Mouse (Mus musculus): ENCODE results near the gene Prr5. TPM values are rescaled to one million over a fixed set of nuclear protein-coding genes. Genes with fewer than 3 reads are reported as not detected.

Prr5 gene
- polyA plus RNA-seq, 1 experiment from 2014 or later: 20.4 TPM

GRCm38 (mm10) chr15:84671401-84672307 lies 2.2 kb downstream of the Prr5 start:
- no peak overlapping the region for H3K9ac ChIP-seq (ENCODE audit: low read depth, low read length)
- H3K27me3 ChIP-seq (replicated peaks; ENCODE audit: control insufficient read depth, insufficient read depth, low read length): no peaks in the 10 kb centered on the region
- H3K4me2 ChIP-seq: no peak overlapping the region
- no peaks in the 10 kb centered on the region for H3K9me3 ChIP-seq (ENCODE audit: control insufficient read depth, low read length)
- no peaks in the 10 kb centered on the region for H3K36me3 ChIP-seq (ENCODE audit: control insufficient read depth, insufficient read depth, low read length)
- no peak overlapping the region for H3K4me3 ChIP-seq (ENCODE audit: low read depth, low read length)
- H3K4me1 ChIP-seq (replicated peaks; ENCODE audit: control insufficient read depth, insufficient read depth, low read length): peaks cover 7% of the 10 kb centered on the region
- ATAC-seq (replicated peaks; ENCODE audit: low FRiP score) (no peak), DNase-seq (ENCODE audit: low spot score) (no peak)
- WGBS: 40% methylated on average over 9 of the region's 9 CpGs
- no peak overlapping the region for H3K27ac ChIP-seq (ENCODE audit: low read depth, low read length)

- WGBS: 72% methylated on average over 4 of the region's 4 CpGs
- peaks cover 7% of the 10 kb centered on the region for H3K4me1 ChIP-seq (replicated peaks; ENCODE audit: control insufficient read depth, insufficient read depth, low read length)
- DNase-seq (ENCODE audit: low spot score) (no peak), ATAC-seq (replicated peaks; ENCODE audit: low FRiP score) (no peak)
- H3K9ac ChIP-seq (ENCODE audit: low read depth, low read length): no peak overlapping the region
- H3K27ac ChIP-seq (ENCODE audit: low read depth, low read length): no peak overlapping the region
- H3K9me3 ChIP-seq (ENCODE audit: control insufficient read depth, low read length): no peaks in the 10 kb centered on the region
- H3K4me3 ChIP-seq (ENCODE audit: low read depth, low read length): no peak overlapping the region
- no peaks in the 10 kb centered on the region for H3K27me3 ChIP-seq (replicated peaks; ENCODE audit: control insufficient read depth, insufficient read depth, low read length)
- no peaks in the 10 kb centered on the region for H3K36me3 ChIP-seq (ENCODE audit: control insufficient read depth, insufficient read depth, low read length)
- H3K4me2 ChIP-seq: no peak overlapping the region
These were observed 2.8 kb downstream of the Prr5 start for GRCm38 (mm10) chr15:84672308-84672615.

- DNase-seq (ENCODE audit: low spot score): no peak
- Histone ChIP-seq H3K4me3 (ENCODE audit: low read depth, low read length) (no peak overlapping the region), H3K27ac (ENCODE audit: low read depth, low read length) (no peak overlapping the region), H3K9me3 (ENCODE audit: control insufficient read depth, low read length) (no peaks in the 10 kb centered on the region), H3K4me1 (replicated peaks; ENCODE audit: control insufficient read depth, insufficient read depth, low read length) (peaks cover 7% of the 10 kb centered on the region), H3K36me3 (ENCODE audit: control insufficient read depth, insufficient read depth, low read length) (no peaks in the 10 kb centered on the region), H3K9ac (ENCODE audit: low read depth, low read length) (no peak overlapping the region), H3K27me3 (replicated peaks; ENCODE audit: control insufficient read depth, insufficient read depth, low read length) (no peaks in the 10 kb centered on the region), H3K4me2 (no peak overlapping the region)
- no peak for ATAC-seq (replicated peaks; ENCODE audit: low FRiP score)
- WGBS: 65% methylated on average over 3 of the region's 3 CpGs
These were observed 3.2 kb downstream of the Prr5 start for GRCm38 (mm10) chr15:84672616-84673015.

GRCm38 (mm10) chr15:84674329-84675067 lies 5.1 kb downstream of the Prr5 start:
- Histone ChIP-seq H3K4me3 (ENCODE audit: low read depth, low read length) (no peak overlapping the region), H3K9ac (ENCODE audit: low read depth, low read length) (no peak overlapping the region), H3K27ac (ENCODE audit: low read depth, low read length) (no peak overlapping the region), H3K4me1 (replicated peaks; ENCODE audit: control insufficient read depth, insufficient read depth, low read length) (peaks cover 7% of the 10 kb centered on the region; the same call in 1 of the 2 replicates), H3K36me3 (ENCODE audit: control insufficient read depth, insufficient read depth, low read length) (no peaks in the 10 kb centered on the region), H3K9me3 (ENCODE audit: control insufficient read depth, low read length) (no peaks in the 10 kb centered on the region), H3K4me2 (no peak overlapping the region), H3K27me3 (replicated peaks; ENCODE audit: control insufficient read depth, insufficient read depth, low read length) (no peaks in the 10 kb centered on the region)
- DNase-seq (ENCODE audit: low spot score) (no peak), ATAC-seq (replicated peaks; ENCODE audit: low FRiP score) (no peak)
- 79% methylated on average over 11 of the region's 11 CpGs for WGBS

GRCm38 (mm10) chr15:84675317-84675716 lies 5.9 kb downstream of the Prr5 start:
- Histone ChIP-seq H3K27me3 (replicated peaks; ENCODE audit: control insufficient read depth, insufficient read depth, low read length) (no peaks in the 10 kb centered on the region), H3K9me3 (ENCODE audit: control insufficient read depth, low read length) (no peaks in the 10 kb centered on the region), H3K4me3 (ENCODE audit: low read depth, low read length) (no peak overlapping the region), H3K4me2 (no peak overlapping the region), H3K27ac (ENCODE audit: low read depth, low read length) (no peak overlapping the region), H3K36me3 (ENCODE audit: control insufficient read depth, insufficient read depth, low read length) (no peaks in the 10 kb centered on the region), H3K9ac (ENCODE audit: low read depth, low read length) (no peak overlapping the region), H3K4me1 (replicated peaks; ENCODE audit: control insufficient read depth, insufficient read depth, low read length) (peaks cover 8% of the 10 kb centered on the region)
- WGBS: 58% methylated on average over 8 of the region's 8 CpGs
- DNase-seq (ENCODE audit: low spot score) (no peak), ATAC-seq (replicated peaks; ENCODE audit: low FRiP score) (no peak)

- no peak overlapping the region for H3K4me3 ChIP-seq (ENCODE audit: low read depth, low read length)
- no peak overlapping the region for H3K27ac ChIP-seq (ENCODE audit: low read depth, low read length)
- H3K4me2 ChIP-seq: no peak overlapping the region
- H3K4me1 ChIP-seq (replicated peaks; ENCODE audit: control insufficient read depth, insufficient read depth, low read length): peaks cover 19% of the 10 kb centered on the region
- 53% methylated on average over 11 of the region's 11 CpGs for WGBS
- H3K36me3 ChIP-seq (ENCODE audit: control insufficient read depth, insufficient read depth, low read length): no peaks in the 10 kb centered on the region
- no peaks in the 10 kb centered on the region for H3K9me3 ChIP-seq (ENCODE audit: control insufficient read depth, low read length)
- no peak for ATAC-seq (replicated peaks; ENCODE audit: low FRiP score)
- H3K9ac ChIP-seq (ENCODE audit: low read depth, low read length): no peak overlapping the region
- no peak for DNase-seq (ENCODE audit: low spot score)
- no peaks in the 10 kb centered on the region for H3K27me3 ChIP-seq (replicated peaks; ENCODE audit: control insufficient read depth, insufficient read depth, low read length)
These were observed 8.5 kb downstream of the Prr5 start for GRCm38 (mm10) chr15:84677943-84678342.

GRCm38 (mm10) chr15:84679090-84679489 lies 9.7 kb downstream of the Prr5 start:
- no peak overlapping the region for H3K27ac ChIP-seq (ENCODE audit: low read depth, low read length)
- 94% methylated on average over 4 of the region's 4 CpGs for WGBS
- no peak overlapping the region for H3K4me3 ChIP-seq (ENCODE audit: low read depth, low read length)
- H3K36me3 ChIP-seq (ENCODE audit: control insufficient read depth, insufficient read depth, low read length): no peaks in the 10 kb centered on the region
- DNase-seq (ENCODE audit: low spot score): no peak
- H3K9ac ChIP-seq (ENCODE audit: low read depth, low read length): no peak overlapping the region
- ATAC-seq (replicated peaks; ENCODE audit: low FRiP score): no peak
- no peak overlapping the region for H3K4me2 ChIP-seq
- H3K4me1 ChIP-seq (replicated peaks; ENCODE audit: control insufficient read depth, insufficient read depth, low read length): peaks cover 29% of the 10 kb centered on the region
- no peaks in the 10 kb centered on the region for H3K9me3 ChIP-seq (ENCODE audit: control insufficient read depth, low read length)
- H3K27me3 ChIP-seq (replicated peaks; ENCODE audit: control insufficient read depth, insufficient read depth, low read length): no peaks in the 10 kb centered on the region

GRCm38 (mm10) chr15:84679794-84680193 lies 10.4 kb downstream of the Prr5 start:
- H3K4me3 ChIP-seq (ENCODE audit: low read depth, low read length): no peak overlapping the region
- no peak overlapping the region for H3K27ac ChIP-seq (ENCODE audit: low read depth, low read length)
- DNase-seq (ENCODE audit: low spot score) (no peak), ATAC-seq (replicated peaks; ENCODE audit: low FRiP score) (no peak)
- WGBS: 78% methylated on average over 3 of the region's 3 CpGs
- no peaks in the 10 kb centered on the region for H3K27me3 ChIP-seq (replicated peaks; ENCODE audit: control insufficient read depth, insufficient read depth, low read length)
- no peaks in the 10 kb centered on the region for H3K9me3 ChIP-seq (ENCODE audit: control insufficient read depth, low read length)
- no peak overlapping the region for H3K4me2 ChIP-seq
- no peak overlapping the region for H3K9ac ChIP-seq (ENCODE audit: low read depth, low read length)
- H3K4me1 ChIP-seq (replicated peaks; ENCODE audit: control insufficient read depth, insufficient read depth, low read length): peaks cover 34% of the 10 kb centered on the region
- no peaks in the 10 kb centered on the region for H3K36me3 ChIP-seq (ENCODE audit: control insufficient read depth, insufficient read depth, low read length)
